Mouse (Mus musculus): ENCODE measurements around the gene Rflnb.

Rflnb gene

DNA sequence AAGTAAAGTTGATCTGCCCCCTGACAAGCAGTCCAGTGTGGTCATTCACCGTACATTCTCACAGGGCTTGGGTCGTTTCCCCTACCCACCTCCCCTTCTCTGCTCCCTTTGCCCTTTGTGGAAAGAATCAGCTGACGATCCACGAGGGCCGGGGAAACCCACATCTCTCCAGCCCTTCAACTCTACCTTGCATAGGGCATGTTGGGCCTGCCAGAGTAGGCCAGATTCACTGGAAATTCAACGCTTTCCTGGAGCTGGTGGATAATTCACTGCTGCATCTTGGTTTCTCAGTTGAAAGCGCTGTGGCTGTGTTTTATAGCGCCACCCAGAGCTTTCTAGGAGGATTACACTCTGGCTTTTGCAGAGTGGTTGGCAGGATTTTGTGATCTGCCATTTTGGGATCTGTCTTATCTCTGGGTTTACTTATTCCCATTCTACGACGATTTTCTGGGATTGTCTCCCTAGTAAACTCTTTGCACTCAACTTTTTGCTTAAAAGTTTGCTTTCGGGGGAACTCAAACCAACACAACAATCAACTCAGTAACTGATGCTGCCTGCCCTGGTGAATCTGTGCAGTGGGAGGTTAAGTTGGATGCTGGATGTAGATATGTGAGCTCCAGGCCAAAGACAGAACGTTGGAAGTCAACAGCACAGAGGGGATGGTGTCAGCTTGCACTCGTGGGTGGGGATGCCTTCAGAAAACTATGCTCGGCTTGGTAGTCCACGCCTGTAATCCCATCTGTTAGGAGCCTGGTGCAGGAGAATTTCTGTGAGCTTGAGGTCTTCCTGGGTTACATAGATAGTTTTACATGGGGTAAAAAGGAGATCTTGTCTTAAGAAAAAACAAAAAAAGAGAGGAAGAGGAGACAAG is 36.4 kb downstream of the Rflnb start:
- in situ Hi-C loops (cut with MseI, MboI) = no loop called here

DNA sequence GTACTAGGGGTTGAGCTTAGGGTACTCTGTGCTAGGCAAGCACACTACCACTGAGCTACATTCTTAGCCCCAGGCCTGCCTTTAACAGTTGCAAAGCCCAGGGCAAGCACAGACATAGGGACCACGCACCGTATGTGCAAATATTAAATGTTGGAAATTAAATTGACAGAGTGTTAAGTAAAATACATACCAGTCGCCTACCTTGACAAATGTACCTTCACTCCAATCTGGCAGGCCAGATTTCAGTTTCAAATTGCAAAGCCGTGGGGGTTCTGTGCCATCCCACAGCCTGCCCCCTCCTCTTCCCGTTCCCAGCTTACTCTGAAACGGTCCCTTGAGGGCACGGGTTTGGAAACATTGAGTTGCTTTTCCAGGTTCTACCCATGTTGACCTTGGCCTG is 41.6 kb downstream of the Rflnb start:
- in situ Hi-C loops (cut with MseI, MboI) = no loop called here

DNA sequence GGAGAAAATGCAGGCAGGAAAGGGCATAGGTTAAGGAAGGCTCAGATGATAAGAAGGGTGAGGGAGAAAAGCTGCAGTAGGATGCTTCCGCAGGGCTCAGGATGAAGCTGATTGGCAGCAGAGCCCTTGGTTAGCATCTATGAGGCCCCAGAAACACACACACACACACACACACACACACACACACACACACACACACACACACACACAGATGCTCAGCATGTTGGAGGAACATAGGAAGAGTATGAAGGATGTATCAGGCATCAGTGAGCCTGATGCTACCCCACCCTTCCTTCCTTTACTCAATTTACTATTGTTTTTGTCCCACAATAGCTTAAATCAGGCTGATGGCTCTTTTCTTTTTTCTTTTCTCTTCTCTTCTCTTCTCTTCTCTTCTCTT is 43.0 kb downstream of the Rflnb start:
- in situ Hi-C loops (cut with MseI, MboI) = no loop called here

DNA sequence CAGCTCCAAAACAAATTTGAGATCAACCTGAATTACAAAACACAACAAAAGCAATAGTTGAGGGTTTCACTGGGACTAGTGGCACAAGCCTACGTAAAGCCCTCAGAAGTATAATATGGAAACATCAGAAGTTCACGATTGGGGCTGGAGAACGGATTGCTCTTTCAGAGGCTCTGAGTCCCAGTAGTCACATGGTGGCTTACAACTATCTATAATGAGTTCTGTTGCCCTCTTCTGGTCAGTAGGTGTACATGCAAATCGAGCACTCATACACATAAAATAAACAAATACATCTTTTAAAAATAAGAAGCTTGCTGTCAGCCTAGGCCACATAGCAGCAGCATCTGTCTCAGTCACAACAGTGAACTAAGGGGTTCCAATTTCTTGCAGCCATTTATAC is 44.4 kb downstream of the Rflnb start:
- in situ Hi-C loops (cut with MseI, MboI) = no loop called here

DNA sequence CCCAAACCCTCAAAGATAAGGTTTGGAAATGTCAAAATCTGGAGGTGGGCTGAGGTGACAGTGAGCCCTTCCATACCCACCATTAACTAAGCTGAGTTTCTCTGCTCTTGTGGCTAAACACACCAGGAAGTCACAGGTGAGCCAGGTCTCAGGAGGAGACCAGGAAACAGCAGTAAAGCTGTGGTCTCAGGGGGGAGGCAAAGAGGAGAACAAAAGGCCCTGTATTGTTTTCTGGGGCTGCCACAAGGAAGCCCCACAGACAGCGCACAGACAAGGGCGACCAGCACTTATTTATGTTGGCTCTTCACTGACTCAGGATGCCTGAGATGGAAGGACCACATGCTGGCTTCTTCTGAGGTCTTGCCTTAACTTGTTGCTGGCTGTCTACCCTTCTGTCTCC is 47.2 kb downstream of the Rflnb start:
- in situ Hi-C loops (cut with MseI, MboI) = no loop called here

DNA sequence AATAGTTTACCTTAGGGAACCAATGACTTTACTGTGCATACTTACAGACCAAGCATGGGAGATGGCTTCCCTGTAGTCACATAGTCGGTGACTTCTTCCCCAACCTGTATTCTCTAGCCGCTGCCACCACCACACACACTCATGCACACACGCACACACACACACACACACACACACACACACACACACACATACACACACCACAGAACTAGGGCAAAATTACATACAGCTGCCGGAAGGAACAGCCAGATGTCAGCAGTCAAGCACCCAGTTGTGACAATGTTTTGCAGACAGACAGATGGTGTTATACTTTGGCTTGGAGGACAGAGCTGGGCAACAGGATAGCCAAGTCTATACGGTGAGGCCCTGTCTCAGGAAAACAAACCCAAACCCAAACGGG is 49.5 kb downstream of the Rflnb start:
- in situ Hi-C loops (cut with MseI, MboI) = loop anchor here in 1 of 2 experiments (10.0 kb wide), 1 partner anchor 193 kb away; no protein-coding TSS in a partner anchor

DNA sequence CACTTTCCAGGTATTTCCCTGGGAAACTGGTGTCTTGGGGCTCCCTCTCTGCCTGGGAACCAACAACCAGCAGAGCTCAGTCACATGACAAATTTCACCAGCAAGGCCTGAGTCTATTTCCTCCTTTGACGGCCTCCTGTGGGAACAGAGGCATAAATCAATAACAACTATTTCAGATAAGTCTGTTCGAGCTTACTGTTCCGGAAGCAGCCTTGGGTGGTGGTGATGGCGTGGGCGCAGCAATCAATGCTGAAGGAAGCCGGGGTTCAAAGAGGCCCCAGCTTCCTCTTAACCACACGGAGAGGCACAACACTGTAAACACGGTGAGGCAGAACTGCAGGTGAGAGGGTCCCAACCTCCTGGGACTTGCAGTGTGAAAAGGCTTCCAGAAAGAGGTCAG is 50.8 kb downstream of the Rflnb start:
- in situ Hi-C loops (cut with MseI, MboI) = loop anchor here in 1 of 2 experiments (10.0 kb wide), 1 partner anchor 192 kb away; no protein-coding TSS in a partner anchor

DNA sequence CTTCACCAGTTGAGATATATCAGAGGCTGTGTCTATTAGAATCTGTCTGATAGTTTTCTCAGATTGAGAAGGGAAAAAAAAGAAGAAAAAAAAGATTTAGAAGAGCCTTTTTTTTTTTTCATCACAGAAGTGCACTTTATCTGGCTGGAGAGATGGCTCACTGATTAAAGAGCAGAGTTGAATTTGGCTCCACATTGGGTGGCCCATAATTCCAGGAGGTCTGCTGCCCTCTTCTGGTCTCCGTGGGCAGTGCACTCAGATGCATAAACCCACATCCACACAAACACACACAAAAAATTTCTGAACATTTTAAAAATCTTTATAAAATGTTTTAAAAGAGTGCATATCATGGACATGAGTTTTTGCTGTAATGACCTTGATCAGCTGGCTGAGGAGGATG is 53.6 kb downstream of the Rflnb start:
- in situ Hi-C loops (cut with MseI, MboI) = loop anchor here in 1 of 2 experiments (5.0 to 10.0 kb wide), 2 partner anchors 62 to 189 kb away; no protein-coding TSS in a partner anchor

DNA sequence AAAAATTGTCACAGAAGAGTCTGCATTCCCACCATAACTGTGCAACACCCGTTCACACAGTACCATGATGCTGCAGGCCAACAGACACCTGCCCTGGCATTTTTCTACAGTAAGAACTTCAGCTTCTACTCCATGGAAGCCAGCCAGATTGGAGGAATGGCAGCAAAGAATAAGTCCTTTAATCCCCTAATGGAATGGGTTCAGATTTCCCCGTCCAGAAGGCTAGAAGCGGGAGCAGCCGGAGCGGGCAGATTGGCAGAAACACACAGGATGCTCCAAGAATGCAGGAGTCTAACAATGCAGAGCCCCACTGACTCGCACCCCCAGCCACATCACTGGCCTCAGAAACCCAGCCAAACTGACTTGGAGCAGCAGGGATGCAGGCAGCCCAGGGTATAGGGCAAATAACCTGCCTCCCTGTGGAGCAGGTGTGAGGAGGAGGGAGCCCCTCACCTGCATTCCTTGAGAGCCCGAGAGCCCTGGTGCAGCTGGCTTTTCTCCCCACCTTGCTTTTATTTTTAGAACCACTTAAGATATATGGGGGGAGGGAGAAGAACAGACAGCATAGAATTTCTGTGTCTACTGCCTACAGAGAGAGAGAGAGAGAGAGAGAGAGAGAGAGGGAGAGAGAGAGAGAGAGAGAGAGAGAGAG is 54.5 kb downstream of the Rflnb start:
- in situ Hi-C loops (cut with MseI, MboI) = loop anchor here in 1 of 2 experiments (5.0 to 10.0 kb wide), 2 partner anchors 61 to 188 kb away; no protein-coding TSS in a partner anchor

DNA sequence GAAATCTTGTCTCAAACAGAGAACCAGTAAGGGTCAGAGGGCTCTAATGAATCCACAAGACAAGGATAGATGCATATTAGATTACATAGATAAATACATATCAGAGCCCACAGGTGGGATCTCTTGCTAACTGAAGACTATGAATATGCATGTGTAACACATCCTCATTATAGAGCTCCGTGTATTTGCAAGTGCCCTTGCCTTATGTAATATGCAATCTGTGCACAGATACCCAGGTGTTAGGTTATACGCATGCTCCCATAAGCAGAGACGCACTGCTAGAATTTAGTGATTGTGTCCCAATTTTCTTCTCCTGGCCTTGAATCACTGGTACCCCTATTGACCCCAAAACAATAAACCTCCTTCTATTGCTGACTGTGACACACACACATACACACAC is 55.4 kb downstream of the Rflnb start:
- in situ Hi-C loops (cut with MseI, MboI) = loop anchor here in 1 of 2 experiments (5.0 to 10.0 kb wide), 2 partner anchors 60 to 187 kb away; no protein-coding TSS in a partner anchor

DNA sequence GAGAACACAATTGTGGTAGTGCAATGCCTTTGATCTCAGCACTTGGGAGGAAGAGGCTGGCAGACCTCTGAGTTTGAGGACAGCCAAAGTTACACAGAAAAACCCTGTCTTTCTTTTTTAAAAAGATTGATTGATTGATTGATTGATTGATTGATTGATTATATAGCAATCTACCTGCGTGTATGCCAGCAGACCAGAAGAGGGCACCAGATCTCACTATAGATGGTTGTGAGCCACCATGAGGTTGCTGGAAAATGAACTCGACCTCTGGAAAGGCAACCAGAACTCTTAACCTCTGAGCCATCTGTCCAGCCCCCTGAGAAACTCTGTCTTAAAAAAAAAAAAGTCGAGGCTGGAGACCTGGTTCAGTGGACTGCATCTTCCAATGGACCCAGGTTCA is 57.0 kb downstream of the Rflnb start:
- in situ Hi-C loops (cut with MseI, MboI) = loop anchor here in 1 of 2 experiments (5.0 to 10.0 kb wide), 2 partner anchors 58 to 186 kb away; no protein-coding TSS in a partner anchor

Measured in mouse trophoblast stem cell (cell line).